Mouse (Mus musculus): ENCODE results near the gene Ears2.

DNA sequence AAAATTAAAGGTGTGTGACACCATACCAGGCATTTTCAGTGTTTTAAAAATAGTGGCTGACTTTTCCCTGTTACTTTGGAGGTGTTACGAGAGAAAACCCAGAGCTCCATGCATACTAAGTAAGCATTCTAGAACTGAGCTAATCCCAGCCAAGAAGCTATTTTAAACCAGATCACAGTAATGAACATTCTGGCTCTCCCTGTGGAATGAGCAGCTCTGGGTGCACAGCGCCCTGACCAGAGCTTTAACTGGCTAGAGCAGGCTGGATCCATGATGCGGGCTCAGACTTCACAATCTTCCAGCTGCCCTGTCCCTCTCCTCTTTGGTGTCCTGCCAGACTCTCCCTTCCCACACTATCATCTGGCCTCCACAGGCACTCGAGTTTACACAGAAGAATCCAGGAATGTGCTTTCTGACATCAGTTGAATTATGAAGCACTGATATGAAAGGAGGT, 21.9 kb downstream of the Ears2 start:
- TF ChIP-seq CTCF (IDR thresholded peaks at IDR 0.05; ENCODE audit: borderline replicate concordance, extremely low read depth, insufficient read depth, insufficient read length): no peak
- no peak for TF ChIP-seq POLR2A (IDR thresholded peaks at IDR 0.05; ENCODE audit: borderline replicate concordance, extremely low read depth, insufficient read depth, insufficient read length, poor library complexity, severe bottlenecking)

Measured in brain, embryonic 14.5 days (tissue).